Mouse (Mus musculus): ENCODE data around the gene Fbxl15.

Fbxl15 gene

GRCm38 (mm10) chr19:46322996-46323572 lies 4.9 kb upstream of the Fbxl15 start:
- DNase-seq, result no peak

GRCm38 (mm10) chr19:46323716-46324115 lies 4.3 kb upstream of the Fbxl15 start:
- no peak for DNase-seq

- no peak for DNase-seq
Observed at GRCm38 (mm10) chr19:46324366-46324765, 3.6 kb upstream of the Fbxl15 start.

- no peak for DNase-seq
Observed at GRCm38 (mm10) chr19:46324918-46325317, 3.1 kb upstream of the Fbxl15 start.

- no peak for DNase-seq
Observed at GRCm38 (mm10) chr19:46326019-46326755, 1.8 kb upstream of the Fbxl15 start.

- DNase-seq, result peak in 1 of 2 experiments; percentile 40
Observed at GRCm38 (mm10) chr19:46326756-46327305, 1.2 kb upstream of the Fbxl15 start, which contains the start of gene Psd. Gene Psd (minus strand): TSS chr19:46327156.

- no peak for DNase-seq
Observed at GRCm38 (mm10) chr19:46327531-46328064, 386 bp upstream of the Fbxl15 start.

- DNase-seq, result no peak
Observed at GRCm38 (mm10) chr19:46329031-46329641, 1.2 kb downstream of the Fbxl15 start.

- DNase-seq, result peak; percentile 52 to 54
Observed at GRCm38 (mm10) chr19:46329951-46330350, 2.0 kb downstream of the Fbxl15 start.

GRCm38 (mm10) chr19:46330696-46331095 lies 2.7 kb downstream of the Fbxl15 start:
- DNase-seq, result no peak

- no peak for DNase-seq
Observed at GRCm38 (mm10) chr19:46331326-46331725, 3.3 kb downstream of the Fbxl15 start.

- DNase-seq, result no peak
Observed at GRCm38 (mm10) chr19:46331936-46332335, 4.0 kb downstream of the Fbxl15 start.

- no peak for DNase-seq
Observed at GRCm38 (mm10) chr19:46332721-46333339, 4.8 kb downstream of the Fbxl15 start.

GRCm38 (mm10) chr19:46333906-46334305 lies 5.9 kb downstream of the Fbxl15 start:
- no peak for DNase-seq

GRCm38 (mm10) chr19:46337719-46338330 lies 9.8 kb downstream of the Fbxl15 start:
- DNase-seq, result no peak

GRCm38 (mm10) chr19:46338331-46338936 lies 10.4 kb downstream of the Fbxl15 start, which contains the start of gene Cuedc2:
Gene Cuedc2 (minus strand): TSS chr19:46338702.
- DNase-seq, result peak; percentile 95 to 97

GRCm38 (mm10) chr19:46338942-46339286 lies 10.9 kb downstream of the Fbxl15 start:
- no peak for DNase-seq

- no peak for DNase-seq
Observed at GRCm38 (mm10) chr19:46339287-46339971, 11.4 kb downstream of the Fbxl15 start.

- no peak for DNase-seq
Observed at GRCm38 (mm10) chr19:46344710-46345419, 16.9 kb downstream of the Fbxl15 start.

- DNase-seq, result no peak
Observed at GRCm38 (mm10) chr19:46347146-46347545, 19.2 kb downstream of the Fbxl15 start.
